Mouse (Mus musculus) lung, embryonic 16.5 days (tissue): ENCODE results near the gene Tdg. TPM values are rescaled to one million over a fixed set of nuclear protein-coding genes. Genes with fewer than 3 reads are reported as not detected.

Experiments used
- ATAC-seq: fragments of 200-750 bp; cut with Nextera tagmentation; 2 replicates; pipeline ENCODE4 v1.8.0; 2017; ENCODE audit warnings: low read depth, mild to moderate bottlenecking, moderate library complexity
- H3K27ac ChIP-seq: fragments of 300-500 bp; sonication (generic); 2 replicates; pipeline ENCODE4 v1.5.1; 2014; ENCODE audit warnings: mild to moderate bottlenecking, control low read depth, low read length
- H3K27me3 ChIP-seq: fragments of 300-500 bp; sonication (generic); 2 replicates; pipeline ENCODE4 v1.6.1; 2014; ENCODE audit warnings: low read depth, low read length, mixed read lengths; ENCODE audit not compliant: control insufficient read depth, insufficient read depth
- H3K36me3 ChIP-seq: fragments of 300-500 bp; sonication (generic); 2 replicates; pipeline ENCODE4 v1.6.1; 2014; ENCODE audit warnings: low read length; ENCODE audit not compliant: control insufficient read depth, insufficient read depth
- H3K4me1 ChIP-seq: fragments of 300-500 bp; sonication (generic); replicated peaks from 2 replicates; pipeline ENCODE4 v1.6.1; 2014; ENCODE audit warnings: low read length, mixed read lengths; ENCODE audit not compliant: control insufficient read depth, insufficient read depth
- H3K4me2 ChIP-seq: fragments of 300-500 bp; sonication (generic); 2 replicates; pipeline ENCODE4 v1.6.1; 2014; ENCODE audit warnings: low read depth, low read length, control low read depth
- H3K4me3 ChIP-seq: fragments of 300-500 bp; sonication (generic); 2 replicates; pipeline ENCODE4 v1.5.1; 2014; ENCODE audit warnings: mild to moderate bottlenecking, low read length, control low read depth
- H3K9ac ChIP-seq: fragments of 300-500 bp; sonication (generic); 2 replicates; pipeline ENCODE4 v1.6.1; 2014; ENCODE audit warnings: low read length, control low read depth
- H3K9me3 ChIP-seq: fragments of 300-500 bp; sonication (generic); 2 replicates; pipeline ENCODE4 v1.6.1; 2016; ENCODE audit warnings: low read length; ENCODE audit not compliant: control insufficient read depth
- WGBS: fragments of 180-500 bp; shearing (Covaris S2); extraction: QIAGEN DNeasy Blood & Tissue Kit; methylation state at CpG from one replicate; pipeline ENCODE4 v1.1.7; 2014; 5-methylcytosine and 5-hydroxymethylcytosine counted together
- polyA plus RNA-seq: library from polyadenylated mRNA; unstranded; fragments of >200 nt; fragmentation: Nextera tagmentation; extraction: Ambion mirVana; gene quantifications from 2 replicates; pipeline ENCODE4 v1.2.1, GENCODE M21; 2015

Tdg gene
- polyA plus RNA-seq, 1 experiment from 2014 or later = 123 TPM

- no peaks in the 10 kb centered on the region for H3K27me3 ChIP-seq
- H3K9me3 ChIP-seq = no peaks in the 10 kb centered on the region
- no peaks in the 10 kb centered on the region for H3K36me3 ChIP-seq
- ATAC-seq = no peak
- H3K4me2 ChIP-seq = no peak overlapping the region
- H3K27ac ChIP-seq = no peak overlapping the region
- WGBS = 78% methylated on average over 7 of the region's 7 CpGs
- H3K4me1 ChIP-seq = no peaks in the 10 kb centered on the region
- H3K9ac ChIP-seq = no peak overlapping the region
- no peak overlapping the region for H3K4me3 ChIP-seq
These were observed 52.0 kb downstream of the Tdg start for GRCm38 (mm10) chr10:82681639-82682038.

- WGBS = 42% methylated on average over 2 of the region's 2 CpGs
- H3K27me3 ChIP-seq = no peaks in the 10 kb centered on the region
- no peak overlapping the region for H3K9ac ChIP-seq
- no peaks in the 10 kb centered on the region for H3K9me3 ChIP-seq
- no peak overlapping the region for H3K27ac ChIP-seq
- H3K4me3 ChIP-seq = no peak overlapping the region
- ATAC-seq = no peak
- H3K36me3 ChIP-seq = no peaks in the 10 kb centered on the region
- H3K4me1 ChIP-seq = peaks cover 5% of the 10 kb centered on the region
- H3K4me2 ChIP-seq = no peak overlapping the region
These were observed 55.8 kb downstream of the Tdg start for GRCm38 (mm10) chr10:82685440-82685839.

- Histone ChIP-seq H3K27ac (peak overlapping the region; percentile 63), H3K36me3 (no peaks in the 10 kb centered on the region), H3K4me2 (peak overlapping the region; percentile 59), H3K9me3 (no peaks in the 10 kb centered on the region), H3K4me1 (peaks cover 9% of the 10 kb centered on the region), H3K9ac (peak overlapping the region; percentile 58; the same call in 1 of the 2 replicates), H3K4me3 (peak overlapping the region; percentile 35), H3K27me3 (0 out of 2 replicates have a peak, but pooled peaks cover 2% of the 10 kb centered on the region)
- 40% methylated on average over 7 of the region's 7 CpGs for WGBS
- ATAC-seq = peak; percentile 86
These were observed 60.1 kb downstream of the Tdg start for GRCm38 (mm10) chr10:82689681-82690211.

- Histone ChIP-seq H3K4me1 (peaks cover 9% of the 10 kb centered on the region), H3K9me3 (no peaks in the 10 kb centered on the region), H3K27ac (peak within 1 kb of the TSS; percentile 63), H3K36me3 (no peaks in the 10 kb centered on the region), H3K4me3 (peak within 1 kb of the TSS; percentile 35), H3K4me2 (peak within 1 kb of the TSS; percentile 59), H3K9ac (peak within 1 kb of the TSS; percentile 58), H3K27me3 (0 out of 2 replicates have a peak, but pooled peaks cover 2% of the 10 kb centered on the region)
- 2% methylated on average over 14 of the region's 14 CpGs for WGBS
- ATAC-seq = peak; percentile 88
These were observed 60.9 kb downstream of the Tdg start, which contains the start of gene Glt8d2 for GRCm38 (mm10) chr10:82690494-82690893. Gene Glt8d2 (minus strand): TSS chr10:82690650.

GRCm38 (mm10) chr10:82695956-82696355, 66.3 kb downstream of the Tdg start, which contains the start of gene Hcfc2:
Gene Hcfc2 (plus strand): TSS chr10:82696160.
- no peak within 1 kb of the TSS for H3K4me2 ChIP-seq
- H3K27me3 ChIP-seq = 0 out of 2 replicates have a peak, but pooled peaks cover 2% of the 10 kb centered on the region
- no peak within 1 kb of the TSS for H3K9ac ChIP-seq
- peak within 1 kb of the TSS; percentile 18 for H3K27ac ChIP-seq
- no peak for ATAC-seq
- H3K9me3 ChIP-seq = no peaks in the 10 kb centered on the region
- no peaks in the 10 kb centered on the region for H3K36me3 ChIP-seq
- H3K4me3 ChIP-seq = no peak within 1 kb of the TSS
- peaks cover 10% of the 10 kb centered on the region for H3K4me1 ChIP-seq
- 55% methylated on average over 5 of the region's 5 CpGs for WGBS

- 56% methylated on average over 4 of the region's 4 CpGs for WGBS
- Histone ChIP-seq H3K36me3 (peaks cover 2% of the 10 kb centered on the region; the same call in 1 of the 2 replicates), H3K4me2 (no peak overlapping the region), H3K9ac (no peak overlapping the region), H3K4me1 (peaks cover 10% of the 10 kb centered on the region), H3K9me3 (no peaks in the 10 kb centered on the region), H3K27me3 (no peaks in the 10 kb centered on the region), H3K27ac (peak overlapping the region; percentile 18), H3K4me3 (no peak overlapping the region)
- ATAC-seq = no peak
These were observed 66.9 kb downstream of the Tdg start for GRCm38 (mm10) chr10:82696453-82697079.

- ATAC-seq = peak; percentile 17; the same call in 1 of the 2 replicates
These were observed 67.8 kb downstream of the Tdg start for GRCm38 (mm10) chr10:82697305-82697898.

GRCm38 (mm10) chr10:82698712-82699261, 69.2 kb downstream of the Tdg start:
- WGBS = under 1% methylated on average over 39 of the region's 42 CpGs
- Histone ChIP-seq H3K4me3 (peak overlapping the region; percentile 95), H3K36me3 (peaks cover 5% of the 10 kb centered on the region; the same call in 1 of the 2 replicates), H3K27ac (peak overlapping the region; percentile 58), H3K9ac (peak overlapping the region; percentile 89), H3K9me3 (no peaks in the 10 kb centered on the region), H3K27me3 (no peaks in the 10 kb centered on the region), H3K4me2 (peak overlapping the region; percentile 64), H3K4me1 (peaks cover 10% of the 10 kb centered on the region)
- peak; percentile 96 for ATAC-seq

More at GRCm38 (mm10) chr10:82697305-82697898, 67.8 kb downstream of the Tdg start:
- Histone ChIP-seq H3K4me3 (no peak overlapping the region), H3K27ac (no peak overlapping the region), H3K9me3 (no peaks in the 10 kb centered on the region), H3K27me3 (no peaks in the 10 kb centered on the region), H3K9ac (no peak overlapping the region), H3K36me3 (peaks cover 5% of the 10 kb centered on the region; the same call in 1 of the 2 replicates), H3K4me2 (no peak overlapping the region), H3K4me1 (peaks cover 10% of the 10 kb centered on the region)
- WGBS = 69% methylated on average over 3 of the region's 3 CpGs
